Mouse (Mus musculus) cerebellum, adult 2 months (tissue): ENCODE measurements at regions not wholly inside any gene's neighbourhood (a gene's known extent, or its start where the extent isn't known, plus 50 kb on each side); places are given as distances from the start of the nearest gene placed in this dataset.

Experiments used
- DNase-seq, 2 experiments: peaks; one replicate each; pipeline ENCODE4 v3.0.0; 2021
- H3K27ac ChIP-seq: fragments of 200-500 bp; 2 replicates; pipeline ENCODE4 v1.5.1; 2012; ENCODE audit warnings: low read length, control low read depth, inconsistent platforms; ENCODE audit not compliant: insufficient read depth
- H3K27me3 ChIP-seq: fragments of 200-500 bp; 2 replicates; pipeline ENCODE4 v1.6.1; 2012; ENCODE audit warnings: inconsistent platforms, mild to moderate bottlenecking, low read length, moderate library complexity; ENCODE audit not compliant: control insufficient read depth, insufficient read depth
- H3K4me1 ChIP-seq: fragments of 200-500 bp; 2 replicates; pipeline ENCODE4 v1.6.1; 2011; ENCODE audit warnings: low read length; ENCODE audit not compliant: control insufficient read depth, insufficient read depth
- H3K4me3 ChIP-seq: fragments of 200-500 bp; replicated peaks from 2 replicates; pipeline ENCODE3; 2011; ENCODE audit warnings: mild to moderate bottlenecking, low read depth, low read length, control low read depth; ENCODE audit not compliant: insufficient read depth
- CTCF ChIP-seq: fragments of 200-500 bp; IDR thresholded peaks from 2 replicates; pipeline ENCODE4 v1.5.1; 2011; ENCODE audit warnings: low read depth, mild to moderate bottlenecking, control low read depth, low read length, moderate library complexity, borderline replicate concordance; ENCODE audit not compliant: insufficient read depth
- POLR2A ChIP-seq: fragments of 200-500 bp; IDR thresholded peaks from 2 replicates; pipeline ENCODE4 v1.6.1; 2011; ENCODE audit warnings: low read length, control low read depth, borderline replicate concordance; ENCODE audit not compliant: insufficient read depth
- WGBS: fragments of 180-500 bp; shearing (Covaris S2); methylation state at CpG from one replicate; pipeline ENCODE4 v1.1.7; 2018; 5-methylcytosine and 5-hydroxymethylcytosine counted together

GRCm38 (mm10) chrX:76010631-76011030 is 135.6 kb upstream of the Pls3 start:
- TF ChIP-seq POLR2A (no peak), CTCF (no peak)
- DNase-seq: no peak
- H3K27me3 ChIP-seq: no peaks in the 10 kb centered on the region
- no peak overlapping the region for H3K4me3 ChIP-seq
- WGBS: 7% methylated on average over 2 of the region's 2 CpGs
- H3K27ac ChIP-seq: no peak overlapping the region
- no peaks in the 10 kb centered on the region for H3K4me1 ChIP-seq

DNA sequence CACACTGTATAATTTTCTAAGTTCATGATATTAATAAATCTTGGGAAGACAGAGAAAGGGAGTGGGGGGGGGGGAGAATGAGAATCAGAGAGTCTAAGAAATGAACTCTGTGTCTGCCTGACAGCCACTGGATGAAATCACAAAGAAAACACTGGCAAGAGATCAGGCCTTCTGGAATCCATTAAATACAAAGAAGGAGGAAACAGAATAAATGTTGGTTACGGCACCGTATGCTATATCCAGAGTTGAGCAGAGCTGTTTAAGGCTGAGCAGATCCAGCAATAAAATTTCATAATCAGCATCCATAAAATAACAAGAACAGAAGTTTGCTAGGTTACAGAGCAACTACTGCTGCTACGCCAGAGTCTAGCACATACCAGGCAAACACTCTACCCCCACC is 103.6 kb upstream of the Pls3 start:
- no peak overlapping the region for H3K27ac ChIP-seq
- DNase-seq: no peak
- H3K4me1 ChIP-seq: no peaks in the 10 kb centered on the region
- no peak overlapping the region for H3K4me3 ChIP-seq
- H3K27me3 ChIP-seq: no peaks in the 10 kb centered on the region
- TF ChIP-seq CTCF (no peak), POLR2A (no peak)
- 69% methylated on average over 3 of the region's 3 CpGs for WGBS

- Histone ChIP-seq H3K27me3 (no peaks in the 10 kb centered on the region), H3K4me3 (no peak overlapping the region), H3K27ac (no peak overlapping the region), H3K4me1 (no peaks in the 10 kb centered on the region)
- WGBS: 40% methylated on average over 4 of the region's 4 CpGs
- TF ChIP-seq CTCF: no peak
- DNase-seq: no peak
Measured at GRCm38 (mm10) chrX:75974671-75975070, 99.7 kb upstream of the Pls3 start.

- peak in 1 of 2 experiments; percentile 3 for DNase-seq
- H3K27me3 ChIP-seq: no peaks in the 10 kb centered on the region
- no peak overlapping the region for H3K27ac ChIP-seq
- no peaks in the 10 kb centered on the region for H3K4me1 ChIP-seq
- no peak for TF ChIP-seq CTCF
- H3K4me3 ChIP-seq: no peak overlapping the region
Measured at GRCm38 (mm10) chrX:75949694-75950093, 74.7 kb upstream of the Pls3 start.

DNA sequence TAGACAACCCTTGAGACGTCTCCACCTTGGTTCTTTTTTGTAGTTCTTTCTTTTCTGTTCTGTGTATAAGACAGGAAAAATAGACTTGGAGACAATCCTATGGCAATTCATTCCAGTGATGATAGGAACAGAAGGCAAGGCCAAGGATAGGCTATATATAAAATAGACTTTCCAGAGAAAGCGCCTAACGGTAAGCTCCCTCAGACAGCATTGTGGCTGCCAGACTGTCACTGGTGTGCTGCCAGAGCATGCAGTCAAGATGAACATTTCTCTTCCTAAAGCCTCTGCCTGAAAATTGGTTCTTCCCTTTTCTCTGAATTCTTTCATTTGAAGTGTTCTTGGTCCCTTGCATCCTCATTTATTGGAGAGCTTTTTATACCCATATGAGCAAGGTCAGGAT is 53.9 kb upstream of the Pls3 start:
- Histone ChIP-seq H3K27ac (no peak overlapping the region), H3K4me1 (no peaks in the 10 kb centered on the region), H3K27me3 (no peaks in the 10 kb centered on the region), H3K4me3 (no peak overlapping the region)
- WGBS: 53% methylated on average over 3 of the region's 3 CpGs
- DNase-seq: no peak
- TF ChIP-seq CTCF (no peak), POLR2A (no peak)
